Mouse (Mus musculus) liver, postnatal 0 days (tissue): ENCODE measurements around the gene Mad1l1. TPM values are rescaled to one million over a fixed set of nuclear protein-coding genes. Genes with fewer than 3 reads are reported as not detected.

Experiments
- ATAC-seq: fragments of 200-750 bp; cut with Nextera tagmentation; 2 replicates; pipeline ENCODE4 v1.8.0; 2017; ENCODE audit warnings: mild to moderate bottlenecking, moderate library complexity
- DNase-seq: peaks from one replicate; pipeline ENCODE4 v3.0.0-alpha.2; 2016
- H3K27ac ChIP-seq: fragments of 300-500 bp; sonication (generic); 2 replicates; pipeline ENCODE4 v1.5.1; 2014; ENCODE audit warnings: antibody characterized with exemption, moderate library complexity, mild to moderate bottlenecking, low read depth
- H3K27me3 ChIP-seq: fragments of 300-500 bp; sonication (generic); 2 replicates; pipeline ENCODE4 v1.6.1; 2014; ENCODE audit warnings: low read length, control low read depth, mixed read lengths; ENCODE audit not compliant: insufficient read depth
- H3K36me3 ChIP-seq: fragments of 300-500 bp; sonication (generic); replicated peaks from 2 replicates; pipeline ENCODE4 v1.6.1; 2014; ENCODE audit warnings: mild to moderate bottlenecking, control low read depth, low read length, moderate library complexity, mixed read lengths; ENCODE audit not compliant: insufficient read depth
- H3K4me1 ChIP-seq: fragments of 300-500 bp; sonication (generic); 2 replicates; pipeline ENCODE4 v1.6.1; 2014; ENCODE audit warnings: antibody characterized with exemption, mild to moderate bottlenecking, control low read depth; ENCODE audit not compliant: insufficient read depth
- H3K4me2 ChIP-seq: fragments of 300-500 bp; sonication (generic); 2 replicates; pipeline ENCODE4 v1.6.1; 2014; ENCODE audit warnings: low read depth, mild to moderate bottlenecking, low read length, moderate library complexity, mixed read lengths
- H3K4me3 ChIP-seq: fragments of 300-500 bp; sonication (generic); 2 replicates; pipeline ENCODE4 v1.5.1; 2014; ENCODE audit warnings: low read depth, low read length
- H3K9ac ChIP-seq: fragments of 300-500 bp; sonication (generic); replicated peaks from 2 replicates; pipeline ENCODE4 v1.6.1; 2014; ENCODE audit warnings: mild to moderate bottlenecking, moderate library complexity
- H3K9me3 ChIP-seq: fragments of 300-500 bp; sonication (generic); 2 replicates; pipeline ENCODE4 v1.6.1; 2016; ENCODE audit warnings: mild to moderate bottlenecking, control low read depth, low read length, mixed read lengths
- CTCF ChIP-seq: sonication (generic); IDR thresholded peaks from 2 replicates; pipeline ENCODE4 v1.5.1; 2016; ENCODE audit warnings: antibody characterized with exemption, low read depth
- EP300 ChIP-seq: IDR thresholded peaks from 2 replicates; pipeline ENCODE4 v1.6.1; 2016; ENCODE audit warnings: antibody characterized with exemption, low read depth, mild to moderate bottlenecking
- WGBS: fragments of 180-500 bp; shearing (Covaris S2); extraction: QIAGEN DNeasy Blood & Tissue Kit; methylation state at CpG from one replicate; pipeline ENCODE4 v1.1.7; 2014; ENCODE audit not compliant: insufficient replicate concordance; 5-methylcytosine and 5-hydroxymethylcytosine counted together
- polyA plus RNA-seq: library from polyadenylated mRNA; unstranded; fragments of >200 nt; fragmentation: Nextera tagmentation; extraction: Ambion mirVana; gene quantifications from 2 replicates; pipeline ENCODE4 v1.2.1, GENCODE M21; 2015

The Mad1l1 gene
- polyA plus RNA-seq, 1 experiment from 2014 or later = 17.0 TPM

DNA sequence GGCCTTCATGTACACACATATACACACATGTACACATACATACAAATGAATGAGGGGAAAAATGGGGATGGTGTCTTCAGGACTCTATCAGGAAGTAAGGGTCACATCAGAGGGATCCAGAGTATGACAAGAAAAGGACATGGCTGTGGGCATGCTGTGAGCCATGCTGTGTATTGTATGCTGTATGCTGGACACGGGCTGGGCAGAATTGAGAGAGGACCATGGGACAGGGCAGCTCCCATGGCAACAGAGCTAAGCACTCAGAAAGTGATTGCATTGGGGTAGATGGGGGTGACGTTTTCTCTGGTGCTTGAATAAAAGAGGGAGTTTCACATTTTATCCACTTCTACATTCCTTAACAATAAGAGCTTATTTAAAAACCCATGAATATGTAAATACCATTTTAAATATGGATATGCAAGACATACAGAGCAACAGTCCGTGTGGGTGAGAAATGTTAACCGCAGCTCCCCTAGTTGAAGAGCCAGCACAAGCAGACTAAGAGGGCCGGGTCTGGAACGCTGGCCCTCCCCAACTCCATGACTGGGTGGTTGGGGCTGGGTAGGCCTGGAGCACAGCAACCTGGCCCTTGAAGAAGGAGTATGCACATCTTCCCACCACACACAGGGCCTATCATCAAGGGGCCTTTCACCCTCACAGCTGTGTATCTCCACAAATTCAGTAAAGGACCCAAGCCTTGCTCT lies 71.8 kb downstream of the Mad1l1 start:
- Histone ChIP-seq H3K4me3 (no peak overlapping the region), H3K4me2 (no peak overlapping the region), H3K9ac (no peak overlapping the region), H3K9me3 (no peaks in the 10 kb centered on the region), H3K27me3 (no peaks in the 10 kb centered on the region), H3K27ac (no peak overlapping the region), H3K36me3 (no peaks in the 10 kb centered on the region), H3K4me1 (no peaks in the 10 kb centered on the region)
- TF ChIP-seq CTCF = no peak
- TF ChIP-seq EP300 = no peak
- no peak for DNase-seq
- no peak for ATAC-seq
- WGBS = 88% methylated on average over 6 of the region's 6 CpGs

DNA sequence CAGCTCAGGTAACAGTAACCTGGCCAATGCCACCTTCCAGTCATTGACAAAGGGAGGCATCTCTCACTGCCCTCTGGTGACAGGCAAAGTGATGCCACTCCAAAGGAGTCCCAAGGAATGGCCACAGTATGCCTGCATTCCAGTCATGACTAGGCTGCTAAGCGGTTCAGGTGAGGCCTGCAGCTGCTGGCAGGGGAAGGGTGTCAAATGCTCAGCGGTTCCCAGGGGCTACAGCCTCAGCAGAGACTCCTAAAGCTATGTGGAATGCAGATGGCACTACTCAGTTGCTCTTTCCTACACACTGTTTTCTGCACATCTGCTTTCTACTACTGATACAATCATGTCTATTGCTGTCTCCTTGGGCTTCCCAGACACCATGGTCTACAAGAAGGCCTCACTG lies 73.3 kb downstream of the Mad1l1 start:
- TF ChIP-seq EP300 (no peak), CTCF (no peak)
- no peak for ATAC-seq

DNA sequence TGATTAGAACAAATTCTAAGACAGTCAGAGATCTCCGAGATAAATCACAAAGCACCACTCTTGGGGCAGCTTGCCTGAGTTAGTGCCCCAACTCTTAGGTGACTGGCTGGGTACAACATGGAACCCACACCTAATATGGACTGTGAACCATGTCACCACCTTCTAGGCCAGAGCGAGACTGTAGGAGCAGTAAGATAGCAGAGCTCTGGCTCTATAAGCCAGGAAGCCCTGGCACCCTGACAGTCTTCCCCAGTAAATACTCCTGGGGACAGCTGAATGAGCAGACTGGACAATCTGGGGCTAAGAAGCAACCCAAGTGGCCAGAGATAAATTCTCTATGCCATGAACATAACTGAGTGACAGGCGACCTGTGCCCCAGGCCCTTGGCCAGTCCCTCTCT lies 81.1 kb downstream of the Mad1l1 start:
- ATAC-seq = no peak
- Histone ChIP-seq H3K9ac (no peak overlapping the region), H3K4me2 (no peak overlapping the region), H3K4me1 (no peaks in the 10 kb centered on the region), H3K9me3 (no peaks in the 10 kb centered on the region), H3K27me3 (no peaks in the 10 kb centered on the region), H3K4me3 (no peak overlapping the region), H3K27ac (no peak overlapping the region), H3K36me3 (no peaks in the 10 kb centered on the region)
- no peak for TF ChIP-seq CTCF
- no peak for TF ChIP-seq EP300
- WGBS = 85% methylated on average over 3 of the region's 3 CpGs
- DNase-seq = no peak

More for the DNA sequence above, 73.3 kb downstream of the Mad1l1 start:
- H3K9ac ChIP-seq = no peak overlapping the region
- H3K4me2 ChIP-seq = no peak overlapping the region
- no peak overlapping the region for H3K27ac ChIP-seq
- no peaks in the 10 kb centered on the region for H3K36me3 ChIP-seq
- 86% methylated on average over 2 of the region's 2 CpGs for WGBS
- H3K4me1 ChIP-seq = no peaks in the 10 kb centered on the region
- no peak for DNase-seq
- no peaks in the 10 kb centered on the region for H3K27me3 ChIP-seq
- no peaks in the 10 kb centered on the region for H3K9me3 ChIP-seq
- H3K4me3 ChIP-seq = no peak overlapping the region

DNA sequence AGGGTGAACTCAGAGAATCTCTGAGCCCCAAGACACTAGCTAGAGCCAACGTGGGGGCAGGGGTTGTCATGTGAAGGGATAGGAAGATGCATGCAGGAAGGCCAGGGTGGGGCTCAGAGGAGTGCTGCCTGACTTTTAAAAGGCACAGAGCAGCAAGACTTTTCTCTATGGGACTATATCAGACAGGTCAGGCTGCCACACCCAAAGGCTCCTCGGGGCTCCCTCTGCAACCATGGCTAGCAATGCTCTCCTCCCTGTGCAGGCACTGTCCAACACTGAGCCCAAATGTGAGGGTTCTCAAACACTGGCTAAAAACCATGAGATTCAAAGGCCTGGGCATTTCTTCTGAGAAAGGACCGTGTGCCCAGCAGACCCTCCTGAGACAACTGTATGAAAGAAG lies 82.5 kb downstream of the Mad1l1 start:
- DNase-seq (no peak), ATAC-seq (no peak)
- Histone ChIP-seq H3K4me3 (no peak overlapping the region), H3K36me3 (no peaks in the 10 kb centered on the region), H3K9me3 (no peaks in the 10 kb centered on the region), H3K27ac (no peak overlapping the region), H3K4me2 (no peak overlapping the region), H3K27me3 (no peaks in the 10 kb centered on the region), H3K9ac (no peak overlapping the region), H3K4me1 (no peaks in the 10 kb centered on the region)
- WGBS = 62% methylated on average over 3 of the region's 3 CpGs
- TF ChIP-seq CTCF = no peak
- TF ChIP-seq EP300 = no peak

DNA sequence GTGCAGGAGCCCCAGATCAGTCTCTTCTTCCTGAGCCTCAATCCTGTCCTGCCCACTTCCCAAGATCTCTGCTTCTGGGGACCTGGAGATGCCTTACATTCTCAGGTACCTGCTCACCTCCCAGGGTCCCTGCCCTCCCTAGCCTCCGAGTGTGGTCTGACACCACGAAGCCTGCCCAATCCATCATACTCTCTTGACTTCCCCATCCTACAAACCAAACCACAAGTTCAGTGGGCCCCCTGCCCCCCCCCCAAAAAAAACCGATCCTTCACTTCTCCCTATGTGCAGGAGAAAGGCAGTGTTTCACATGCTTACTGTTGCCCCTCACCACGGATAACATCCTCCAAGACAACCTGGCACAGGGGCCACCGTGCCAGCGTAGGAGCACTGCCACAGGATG lies 90.5 kb downstream of the Mad1l1 start:
- H3K4me3 ChIP-seq = no peak overlapping the region
- no peak for ATAC-seq
- no peaks in the 10 kb centered on the region for H3K36me3 ChIP-seq
- TF ChIP-seq EP300 = no peak
- no peak for TF ChIP-seq CTCF
- no peaks in the 10 kb centered on the region for H3K4me1 ChIP-seq
- H3K4me2 ChIP-seq = no peak overlapping the region
- H3K9ac ChIP-seq = no peak overlapping the region
- no peak for DNase-seq
- H3K9me3 ChIP-seq = no peaks in the 10 kb centered on the region
- 39% methylated on average over 6 of the region's 6 CpGs for WGBS
- no peaks in the 10 kb centered on the region for H3K27me3 ChIP-seq
- H3K27ac ChIP-seq = no peak overlapping the region

DNA sequence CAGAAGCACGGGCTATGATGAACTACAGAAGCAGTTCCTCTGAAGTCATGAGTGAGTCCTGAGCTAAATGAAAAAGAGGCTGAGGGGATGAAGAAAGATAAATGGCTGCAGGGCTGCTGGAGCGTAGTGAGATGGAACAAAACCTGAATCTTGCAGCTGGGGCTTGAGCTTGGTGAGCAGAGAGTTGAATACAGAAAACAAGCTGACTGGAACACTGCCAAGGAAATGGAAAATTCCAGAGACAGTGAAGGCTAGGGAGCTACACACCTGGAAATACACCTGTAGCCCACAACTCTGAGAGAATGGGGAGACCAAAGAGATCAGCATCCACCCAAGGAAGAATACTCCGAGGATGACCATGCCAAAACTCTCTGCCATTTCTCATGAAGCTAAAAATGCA lies 93.0 kb downstream of the Mad1l1 start:
- Histone ChIP-seq H3K4me3 (no peak overlapping the region), H3K27me3 (no peaks in the 10 kb centered on the region), H3K4me1 (no peaks in the 10 kb centered on the region), H3K36me3 (no peaks in the 10 kb centered on the region), H3K4me2 (no peak overlapping the region), H3K9ac (no peak overlapping the region), H3K9me3 (no peaks in the 10 kb centered on the region), H3K27ac (no peak overlapping the region)
- ATAC-seq (no peak), DNase-seq (no peak)
- WGBS = 81% methylated on average over 3 of the region's 3 CpGs
- TF ChIP-seq CTCF (no peak), EP300 (no peak)
